Mouse (Mus musculus) hindbrain, embryonic 11.5 days (tissue): Measurements from ENCODE around the gene Fancd2. TPM values are rescaled to one million over a fixed set of nuclear protein-coding genes. Genes with fewer than 3 reads are reported as not detected.
A peak's percentile ranks its signal among the peaks of the same experiment; 100 is the strongest.

Experiments used
- ATAC-seq: fragments of 200-750 bp; cut with Nextera tagmentation; 2 replicates; pipeline ENCODE4 v1.8.0; 2017; ENCODE audit warnings: mild to moderate bottlenecking, moderate TSS enrichment, moderate library complexity; ENCODE audit not compliant: low FRiP score
- DNase-seq: peaks from one replicate; pipeline ENCODE4 v3.0.0-alpha.2; 2015; ENCODE audit warnings: low spot score
- H3K27ac ChIP-seq: fragments of 300-500 bp; sonication (generic); 2 replicates; pipeline ENCODE4 v1.5.1; 2014; ENCODE audit warnings: mild to moderate bottlenecking, low read depth, low read length
- H3K27me3 ChIP-seq: fragments of 300-500 bp; sonication (generic); 2 replicates; pipeline ENCODE4 v1.6.1; 2014; ENCODE audit warnings: mild to moderate bottlenecking, low read length, moderate library complexity, mixed read lengths; ENCODE audit not compliant: control insufficient read depth, insufficient read depth
- H3K36me3 ChIP-seq: fragments of 300-500 bp; sonication (generic); 2 replicates; pipeline ENCODE4 v1.6.1; 2014; ENCODE audit warnings: mild to moderate bottlenecking, low read length, moderate library complexity, mixed read lengths; ENCODE audit not compliant: control insufficient read depth, insufficient read depth
- H3K4me1 ChIP-seq: fragments of 300-500 bp; sonication (generic); replicated peaks from 2 replicates; pipeline ENCODE4 v1.6.1; 2014; ENCODE audit warnings: low read length, mixed read lengths; ENCODE audit not compliant: control insufficient read depth, insufficient read depth
- H3K4me2 ChIP-seq: fragments of 300-500 bp; sonication (generic); replicated peaks from 2 replicates; pipeline ENCODE4 v1.6.1; 2014; ENCODE audit warnings: mild to moderate bottlenecking, low read depth, low read length
- H3K4me3 ChIP-seq: fragments of 300-500 bp; sonication (generic); 2 replicates; pipeline ENCODE4 v1.5.1; 2014; ENCODE audit warnings: low read depth, low read length
- H3K9ac ChIP-seq: fragments of 300-500 bp; sonication (generic); 2 replicates; pipeline ENCODE4 v1.6.1; 2014; ENCODE audit warnings: low read depth, low read length
- H3K9me3 ChIP-seq: fragments of 300-500 bp; sonication (generic); 2 replicates; pipeline ENCODE4 v1.6.1; 2016; ENCODE audit warnings: low read length; ENCODE audit not compliant: control insufficient read depth
- WGBS: fragments of 180-500 bp; shearing (Covaris S2); extraction: QIAGEN DNeasy Blood & Tissue Kit; methylation state at CpG from one replicate; pipeline ENCODE4 v1.1.7; 2014; 5-methylcytosine and 5-hydroxymethylcytosine counted together
- polyA plus RNA-seq: library from polyadenylated mRNA; unstranded; fragments of >200 nt; fragmentation: Nextera tagmentation; extraction: Ambion mirVana; gene quantifications from 2 replicates; pipeline ENCODE4 v1.2.1, GENCODE M21; 2014

The Fancd2 gene
- polyA plus RNA-seq, 1 experiment from 2014 or later, result 14.3 TPM

DNA sequence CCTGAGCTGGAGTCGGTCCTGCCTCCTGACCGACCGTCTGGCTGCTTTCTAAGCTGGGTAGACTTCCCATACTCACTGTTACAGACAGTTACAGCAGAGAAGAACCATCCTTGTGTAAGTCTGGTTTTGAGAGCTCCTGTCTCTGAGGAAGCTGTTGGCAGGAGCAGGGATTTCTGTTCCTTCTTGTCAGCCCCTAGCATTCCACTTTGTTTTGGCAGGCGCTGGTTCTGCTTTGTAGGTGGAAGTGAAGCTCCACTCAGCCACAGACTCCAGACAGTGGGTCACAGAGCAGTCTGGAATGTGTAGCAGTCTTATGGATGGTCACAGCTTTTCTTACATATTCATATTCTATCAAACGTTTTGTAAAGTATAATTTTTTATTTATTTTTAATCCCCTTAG is 98.8 kb downstream of the Fancd2 start:
- no peak for ATAC-seq
- Histone ChIP-seq H3K4me3 (no peak overlapping the region), H3K9ac (no peak overlapping the region), H3K36me3 (no peaks in the 10 kb centered on the region), H3K9me3 (no peaks in the 10 kb centered on the region), H3K4me2 (no peak overlapping the region), H3K27ac (no peak overlapping the region), H3K27me3 (no peaks in the 10 kb centered on the region), H3K4me1 (no peaks in the 10 kb centered on the region; the same call in 1 of the 2 replicates)
- WGBS, result 83% methylated on average over 5 of the region's 5 CpGs
- no peak for DNase-seq

- 98% methylated on average over 4 of the region's 4 CpGs for WGBS
- DNase-seq (no peak), ATAC-seq (no peak)
- no peaks in the 10 kb centered on the region for H3K27me3 ChIP-seq
- H3K4me2 ChIP-seq, result no peak overlapping the region
- no peaks in the 10 kb centered on the region for H3K36me3 ChIP-seq
- no peaks in the 10 kb centered on the region for H3K9me3 ChIP-seq
- no peak overlapping the region for H3K9ac ChIP-seq
- H3K4me1 ChIP-seq, result no peaks in the 10 kb centered on the region
- no peak overlapping the region for H3K27ac ChIP-seq
- H3K4me3 ChIP-seq, result no peak overlapping the region
Measured at GRCm38 (mm10) chr6:113632863-113633262, 101.4 kb downstream of the Fancd2 start.

DNA sequence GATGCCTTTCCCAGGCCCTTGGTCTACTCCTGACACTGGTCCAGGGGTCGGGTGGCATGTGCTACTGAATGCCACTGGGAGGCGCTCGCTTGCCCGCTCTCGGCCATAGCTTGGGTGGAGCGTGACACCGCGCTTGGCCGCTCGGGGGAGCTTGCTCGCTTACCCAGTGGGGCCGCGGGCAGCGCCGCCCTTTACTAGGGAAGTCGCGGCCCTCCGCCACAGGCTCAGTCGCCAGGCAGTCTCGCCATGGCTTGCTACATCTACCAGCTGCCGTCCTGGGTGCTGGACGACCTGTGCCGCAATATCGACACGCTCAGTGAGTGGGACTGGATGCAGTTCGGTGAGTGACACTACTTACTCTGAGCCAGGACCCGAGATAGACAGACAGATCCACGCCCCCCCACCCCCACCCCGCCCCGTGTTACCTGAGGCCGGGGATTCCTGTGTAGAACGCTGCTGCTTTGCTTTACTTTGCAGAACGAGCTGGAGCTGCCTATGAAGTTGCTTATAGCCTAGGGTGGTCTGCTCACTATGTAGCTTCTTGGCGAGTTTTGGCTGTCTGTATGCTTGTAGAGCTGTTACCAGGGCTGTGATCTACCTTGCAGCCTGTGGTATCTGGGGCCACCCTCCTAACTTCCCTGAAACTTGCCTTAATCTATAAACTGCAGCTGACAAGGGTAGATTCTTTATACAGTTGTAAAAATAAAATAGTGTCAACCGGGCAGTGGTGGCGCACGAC is 107.0 kb downstream of the Fancd2 start, which contains the start of gene Irak2:
TSS of gene Irak2 (plus strand) at position 166 of the 739 bp plus-strand sequence.
- peak; percentile 93 for ATAC-seq
- WGBS, result 10% methylated on average over 34 of the region's 37 CpGs

GRCm38 (mm10) chr6:113639201-113639600 is 107.7 kb downstream of the Fancd2 start:
- H3K27ac ChIP-seq, result no peak overlapping the region
- ATAC-seq (no peak), DNase-seq (no peak)
- no peak overlapping the region for H3K4me3 ChIP-seq
- no peaks in the 10 kb centered on the region for H3K36me3 ChIP-seq
- no peak overlapping the region for H3K9ac ChIP-seq
- WGBS, result 83% methylated on average over 4 of the region's 4 CpGs
- H3K9me3 ChIP-seq, result no peaks in the 10 kb centered on the region
- H3K27me3 ChIP-seq, result no peaks in the 10 kb centered on the region
- no peaks in the 10 kb centered on the region for H3K4me1 ChIP-seq
- no peak overlapping the region for H3K4me2 ChIP-seq

More for the DNA sequence above, 107.0 kb downstream of the Fancd2 start, which contains the start of gene Irak2:
- H3K4me1 ChIP-seq, result no peaks in the 10 kb centered on the region
- H3K4me2 ChIP-seq, result peak within 1 kb of the TSS; percentile 50
- H3K9me3 ChIP-seq, result no peaks in the 10 kb centered on the region
- peak within 1 kb of the TSS; percentile 34 for H3K9ac ChIP-seq
- no peaks in the 10 kb centered on the region for H3K36me3 ChIP-seq
- H3K27ac ChIP-seq, result no peak within 1 kb of the TSS
- no peaks in the 10 kb centered on the region for H3K27me3 ChIP-seq
- peak within 1 kb of the TSS; percentile 36 for H3K4me3 ChIP-seq
- peak; percentile 95 for DNase-seq

- H3K9ac ChIP-seq, result no peak overlapping the region
- no peaks in the 10 kb centered on the region for H3K9me3 ChIP-seq
- no peak overlapping the region for H3K4me3 ChIP-seq
- H3K4me2 ChIP-seq, result no peak overlapping the region
- no peak for DNase-seq
- H3K4me1 ChIP-seq, result no peaks in the 10 kb centered on the region
- H3K36me3 ChIP-seq, result no peaks in the 10 kb centered on the region
- no peak for ATAC-seq
- WGBS, result 89% methylated on average over 8 of the region's 8 CpGs
- no peaks in the 10 kb centered on the region for H3K27me3 ChIP-seq
- H3K27ac ChIP-seq, result no peak overlapping the region
Measured at GRCm38 (mm10) chr6:113642605-113643004, 111.1 kb downstream of the Fancd2 start.

DNA sequence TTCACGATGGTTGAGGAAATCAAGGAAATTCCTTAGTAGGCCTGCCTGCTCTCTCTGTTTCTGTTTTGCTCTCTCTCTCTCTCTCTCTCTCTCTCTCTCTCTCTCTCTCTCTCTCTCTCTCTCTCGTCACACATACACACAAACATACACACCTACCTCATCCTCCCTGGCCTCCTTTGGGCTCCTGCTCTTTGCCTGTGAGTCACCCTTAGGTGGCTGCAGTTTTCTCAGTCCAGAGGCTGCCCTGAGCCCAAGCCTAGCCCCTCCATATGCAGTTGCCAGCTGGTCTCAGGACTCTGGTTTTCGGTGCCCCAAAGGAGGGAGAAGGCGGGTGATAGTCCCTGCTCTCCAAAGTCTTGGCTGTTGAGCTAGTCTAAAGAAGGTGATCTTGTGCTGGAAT is 111.5 kb downstream of the Fancd2 start:
- H3K27me3 ChIP-seq, result no peaks in the 10 kb centered on the region
- DNase-seq (no peak), ATAC-seq (no peak)
- no peak overlapping the region for H3K4me2 ChIP-seq
- H3K9me3 ChIP-seq, result no peaks in the 10 kb centered on the region
- H3K4me1 ChIP-seq, result no peaks in the 10 kb centered on the region
- no peak overlapping the region for H3K4me3 ChIP-seq
- no peak overlapping the region for H3K9ac ChIP-seq
- H3K27ac ChIP-seq, result no peak overlapping the region
- WGBS, result 77% methylated on average over 4 of the region's 4 CpGs
- H3K36me3 ChIP-seq, result no peaks in the 10 kb centered on the region

DNA sequence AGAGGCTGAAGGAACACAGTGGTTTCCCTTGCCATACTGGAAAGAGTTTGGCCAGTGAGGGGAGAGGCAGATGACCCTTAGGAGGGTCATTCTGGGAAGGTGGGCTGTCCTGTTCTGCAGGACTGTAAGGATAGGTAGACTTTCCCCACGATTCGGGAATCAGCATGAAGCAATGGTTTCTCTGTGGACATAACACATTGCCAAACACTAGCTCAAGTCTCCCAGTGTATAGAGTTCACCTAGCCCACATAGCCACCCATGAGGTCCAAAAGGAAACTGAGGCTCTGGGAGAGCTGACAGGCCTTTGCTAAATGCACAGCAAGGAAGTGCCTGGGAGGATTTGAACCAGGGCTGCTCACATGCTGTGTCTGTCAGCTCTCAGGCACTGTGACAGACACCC is 112.5 kb downstream of the Fancd2 start:
- Histone ChIP-seq H3K4me1 (no peaks in the 10 kb centered on the region), H3K9me3 (no peaks in the 10 kb centered on the region), H3K36me3 (no peaks in the 10 kb centered on the region), H3K4me3 (no peak overlapping the region), H3K4me2 (no peak overlapping the region), H3K9ac (no peak overlapping the region), H3K27ac (no peak overlapping the region), H3K27me3 (no peaks in the 10 kb centered on the region)
- no peak for ATAC-seq
- DNase-seq, result no peak
- WGBS, result 90% methylated on average over 2 of the region's 2 CpGs

DNA sequence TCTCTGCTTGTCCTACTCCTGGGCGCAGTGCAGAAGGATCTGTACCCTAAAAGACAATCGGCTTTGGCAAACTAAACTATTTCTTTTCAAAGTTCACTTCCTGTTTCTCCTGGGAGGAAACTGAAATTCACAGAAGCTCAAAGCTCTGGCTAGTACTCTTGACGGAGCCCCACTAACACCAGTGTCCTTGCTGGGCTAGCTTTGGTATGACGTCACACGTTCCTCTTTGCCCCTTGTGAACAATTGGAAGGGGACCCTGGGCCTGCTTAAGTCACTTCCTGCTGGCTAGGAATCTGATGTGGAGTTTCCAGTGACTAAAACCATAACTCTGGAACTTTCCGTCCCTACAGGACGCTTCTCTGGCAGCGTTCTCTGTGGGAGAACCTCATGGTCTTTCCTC is 113.3 kb downstream of the Fancd2 start:
- no peaks in the 10 kb centered on the region for H3K4me1 ChIP-seq
- ATAC-seq, result no peak
- no peak overlapping the region for H3K4me2 ChIP-seq
- WGBS, result 87% methylated on average over 8 of the region's 8 CpGs
- H3K9me3 ChIP-seq, result no peaks in the 10 kb centered on the region
- no peak overlapping the region for H3K27ac ChIP-seq
- H3K27me3 ChIP-seq, result no peaks in the 10 kb centered on the region
- no peaks in the 10 kb centered on the region for H3K36me3 ChIP-seq
- DNase-seq, result no peak
- no peak overlapping the region for H3K9ac ChIP-seq
- no peak overlapping the region for H3K4me3 ChIP-seq
